In the genomic region with DNA sequence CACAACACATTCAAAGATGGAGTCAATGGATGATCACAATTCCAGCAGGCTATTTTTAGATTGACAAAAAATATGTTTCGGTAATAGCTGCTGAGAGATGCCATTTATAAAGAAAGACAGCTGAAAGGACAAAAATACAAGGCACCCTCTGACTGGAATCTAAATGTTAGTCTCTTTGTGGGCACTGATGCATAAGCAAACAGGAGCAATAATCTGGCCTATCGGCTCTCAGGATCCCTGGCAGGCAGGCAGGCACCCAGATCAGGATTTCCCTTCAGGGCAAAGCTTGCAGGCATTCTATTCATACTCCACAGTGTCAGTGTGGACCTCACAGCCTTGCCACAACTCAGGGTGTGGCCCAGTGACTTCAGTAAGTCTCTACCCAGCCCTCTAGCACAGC, we compare ENCODE assay signal across 23 mouse cellular contexts. TPM values are rescaled to one million over a fixed set of nuclear protein-coding genes. Genes with fewer than 3 reads are reported as not detected.
DNase-seq lines count a peak whose midpoint lies in the region; ATAC-seq and TF ChIP-seq lines count a peak whose summit lies in the region.
"Had no signal": no experiment of that assay in that cellular context is flagged by ENCODE, and none has a peak within 500 bp of the region (broad histone marks: within the 10 kb centered on the region; RNA-seq: fewer than 3 reads in every experiment).

No protein-coding gene starts in this region.

- H3K27me3 ChIP-seq in liver, embryonic 12.5 days (replicated peaks), result no peaks in the 10 kb centered on the region
- H3K27me3 ChIP-seq in liver, postnatal 0 days (ENCODE audit: insufficient read depth, low read length), result no peaks in the 10 kb centered on the region
- H3K27me3 ChIP-seq in embryonic facial prominence, embryonic 15.5 days, result no peaks in the 10 kb centered on the region
- no peaks in the 10 kb centered on the region for H3K27me3 ChIP-seq in hindbrain, embryonic 11.5 days (ENCODE audit: control insufficient read depth, insufficient read depth, low read length)
- H3K27me3 ChIP-seq: embryonic facial prominence, embryonic 12.5 days; hindbrain, embryonic 13.5 days; limb, embryonic 12.5 days; neural tube, embryonic 15.5 days; stomach, embryonic 15.5 days had no signal

- intact Hi-C loops in gastrocnemius, adult 2 months (cut with DNase I), result no loop called here

- peaks cover 94% of the 10 kb centered on the region for H3K36me3 ChIP-seq in liver, embryonic 12.5 days
- H3K36me3 ChIP-seq in liver, postnatal 0 days (replicated peaks; ENCODE audit: insufficient read depth, low read length), result peaks cover 75% of the 10 kb centered on the region
- peaks cover 94% of the 10 kb centered on the region for H3K36me3 ChIP-seq in embryonic facial prominence, embryonic 15.5 days
- H3K36me3 ChIP-seq in hindbrain, embryonic 11.5 days (ENCODE audit: control insufficient read depth, insufficient read depth, low read length), result peaks cover 6% of the 10 kb centered on the region; the same call in 1 of the 2 replicates

- H3K4me2 ChIP-seq in liver, embryonic 12.5 days, result no peak overlapping the region
- H3K4me2 ChIP-seq in liver, postnatal 0 days (ENCODE audit: low read depth, low read length), result no peak overlapping the region
- H3K4me2 ChIP-seq in embryonic facial prominence, embryonic 15.5 days (replicated peaks), result no peak overlapping the region
- no peak overlapping the region for H3K4me2 ChIP-seq in hindbrain, embryonic 11.5 days (replicated peaks; ENCODE audit: low read depth, low read length)
- H3K4me2 ChIP-seq: embryonic facial prominence, embryonic 12.5 days; hindbrain, embryonic 13.5 days; limb, embryonic 12.5 days; liver, embryonic 11.5 days; midbrain, embryonic 11.5 days; neural tube, embryonic 15.5 days; stomach, embryonic 15.5 days had no signal

- TF ChIP-seq EP300 in liver, postnatal 0 days (IDR thresholded peaks at IDR 0.05; ENCODE audit: low read depth), result no peak

- peak overlapping the region; percentile 48 for H3K27ac ChIP-seq in gastrocnemius, adult 2 months
- H3K27ac ChIP-seq in liver, embryonic 12.5 days, result no peak overlapping the region
- H3K27ac ChIP-seq in liver, postnatal 0 days (ENCODE audit: low read depth), result no peak overlapping the region
- H3K27ac ChIP-seq in embryonic facial prominence, embryonic 15.5 days (replicated peaks), result 0 out of 2 replicates have a peak overlapping the region, but pooled peaks have one; percentile 17
- H3K27ac ChIP-seq in hindbrain, embryonic 11.5 days (ENCODE audit: low read depth, low read length), result no peak overlapping the region
- H3K27ac ChIP-seq: embryonic facial prominence, embryonic 12.5 days; hindbrain, embryonic 13.5 days; limb, embryonic 12.5 days; neural tube, embryonic 15.5 days; stomach, embryonic 15.5 days had no signal

- no peak overlapping the region for H3K4me3 ChIP-seq in gastrocnemius, adult 2 months
- no peak overlapping the region for H3K4me3 ChIP-seq in liver, embryonic 12.5 days
- no peak overlapping the region for H3K4me3 ChIP-seq in liver, postnatal 0 days (ENCODE audit: low read depth, low read length)
- no peak overlapping the region for H3K4me3 ChIP-seq in embryonic facial prominence, embryonic 15.5 days (replicated peaks)
- no peak overlapping the region for H3K4me3 ChIP-seq in hindbrain, embryonic 11.5 days (ENCODE audit: low read depth, low read length)
- H3K4me3 ChIP-seq: embryonic facial prominence, embryonic 12.5 days; hindbrain, embryonic 13.5 days; limb, embryonic 12.5 days; neural tube, embryonic 15.5 days; stomach, embryonic 15.5 days had no signal

- H3K9me3 ChIP-seq in liver, embryonic 12.5 days (replicated peaks), result no peaks in the 10 kb centered on the region
- H3K9me3 ChIP-seq in liver, postnatal 0 days (ENCODE audit: low read length), result no peaks in the 10 kb centered on the region
- H3K9me3 ChIP-seq in embryonic facial prominence, embryonic 15.5 days (replicated peaks), result no peaks in the 10 kb centered on the region
- H3K9me3 ChIP-seq in hindbrain, embryonic 11.5 days (ENCODE audit: control insufficient read depth, low read length), result no peaks in the 10 kb centered on the region
- H3K9me3 ChIP-seq: embryonic facial prominence, embryonic 12.5 days; hindbrain, embryonic 13.5 days; limb, embryonic 12.5 days; neural tube, embryonic 15.5 days; stomach, embryonic 15.5 days had no signal

- peak; percentile 45; the same call in 1 of the 2 replicates for ATAC-seq in liver, embryonic 12.5 days
- ATAC-seq in liver, postnatal 0 days, result no peak
- ATAC-seq in embryonic facial prominence, embryonic 15.5 days (ENCODE audit: insufficient number of reproducible peaks, low FRiP score, low TSS enrichment, low read depth), result no peak
- no peak for ATAC-seq in hindbrain, embryonic 11.5 days (ENCODE audit: low FRiP score)
- ATAC-seq: intestine, embryonic 16.5 days had no signal

- no peak overlapping the region for H3K9ac ChIP-seq in liver, embryonic 12.5 days
- no peak overlapping the region for H3K9ac ChIP-seq in liver, postnatal 0 days (replicated peaks)
- H3K9ac ChIP-seq in embryonic facial prominence, embryonic 15.5 days, result no peak overlapping the region
- no peak overlapping the region for H3K9ac ChIP-seq in hindbrain, embryonic 11.5 days (ENCODE audit: low read depth, low read length)
- H3K9ac ChIP-seq: embryonic facial prominence, embryonic 12.5 days; hindbrain, embryonic 13.5 days; limb, embryonic 12.5 days; neural tube, embryonic 15.5 days; stomach, embryonic 15.5 days had no signal

- WGBS in liver, embryonic 12.5 days (ENCODE audit: insufficient replicate concordance), result 83% methylated on average over 2 of the region's 2 CpGs
- 83% methylated on average over 2 of the region's 2 CpGs for WGBS in liver, postnatal 0 days (ENCODE audit: insufficient replicate concordance)
- WGBS in embryonic facial prominence, embryonic 15.5 days, result 73% methylated on average over 2 of the region's 2 CpGs
- WGBS in hindbrain, embryonic 11.5 days, result 88% methylated on average over 2 of the region's 2 CpGs

- DNase-seq in gastrocnemius, adult 2 months, result no peak
- DNase-seq in gastrocnemius, adult 8-10 months (ENCODE audit: low spot score in 2 of 2), result no peak
- DNase-seq in liver, postnatal 0 days, result no peak
- DNase-seq in retina, postnatal 1 day, result no peak
- no peak for DNase-seq in hindbrain, embryonic 11.5 days (ENCODE audit: low spot score)
- DNase-seq: adrenal gland, postnatal 14 days; cerebellum, postnatal 10 days; kidney, adult 9 months; kidney, postnatal 14 days; layer of hippocampus, postnatal 36 days; lung, adult 2 months; lung, postnatal 14 days; thymus, postnatal 25 days had no signal

- peaks cover 7% of the 10 kb centered on the region for H3K4me1 ChIP-seq in liver, embryonic 12.5 days
- peaks cover 4% of the 10 kb centered on the region for H3K4me1 ChIP-seq in liver, postnatal 0 days (ENCODE audit: insufficient read depth)
- peaks cover 10% of the 10 kb centered on the region for H3K4me1 ChIP-seq in embryonic facial prominence, embryonic 15.5 days
- H3K4me1 ChIP-seq in hindbrain, embryonic 11.5 days (replicated peaks; ENCODE audit: control insufficient read depth, insufficient read depth, low read length), result peaks cover 2% of the 10 kb centered on the region; the same call in 1 of the 2 replicates

- TF ChIP-seq CTCF in gastrocnemius, adult 2 months (IDR thresholded peaks at IDR 0.05), result no peak
- no peak for TF ChIP-seq CTCF in liver, postnatal 0 days (IDR thresholded peaks at IDR 0.05; ENCODE audit: low read depth)

RNA-seq across cellular contexts. Expression of gene Btbd6, which starts 5.7 kb away (rescaled TPM):
- 10 to 100 TPM; 13.3 to 20.6 TPM for total RNA-seq in gastrocnemius, adult 2 months (2021)
- total RNA-seq in gastrocnemius, adult 8-10 months (2022), result 10 to 100 TPM; 18.6 to 23.6 (median 21.7) TPM
- 9.2 and 10.1 TPM in 2 replicates for polyA plus RNA-seq in liver, embryonic 12.5 days (2016; fragmentation: Nextera tagmentation; extraction: Ambion mirVana)
- 4.1 and 4.7 TPM in 2 replicates for polyA plus RNA-seq in liver, postnatal 0 days (2015; fragmentation: Nextera tagmentation; extraction: Ambion mirVana)
- polyA plus RNA-seq in embryonic facial prominence, embryonic 15.5 days (2015; fragmentation: Nextera tagmentation; extraction: Ambion mirVana), result 28.9 and 31.5 TPM in 2 replicates
- 25.6 and 26.8 TPM in 2 replicates for polyA plus RNA-seq in hindbrain, embryonic 11.5 days (2014; fragmentation: Nextera tagmentation; extraction: Ambion mirVana)

RNA-seq across cellular contexts. Expression of gene Brf1, which starts 18.5 kb away (rescaled TPM):
- 10 to 100 TPM; 20.8 to 21.5 TPM for total RNA-seq in gastrocnemius, adult 2 months (2021)
- total RNA-seq in gastrocnemius, adult 8-10 months (2022), result 10 to 100 TPM; 13.8 to 18.9 (median 18.4) TPM
- 46.2 and 47.1 TPM in 2 replicates for polyA plus RNA-seq in liver, embryonic 12.5 days (2016; fragmentation: Nextera tagmentation; extraction: Ambion mirVana)
- polyA plus RNA-seq in liver, postnatal 0 days (2015; fragmentation: Nextera tagmentation; extraction: Ambion mirVana), result 17.0 and 18.4 TPM in 2 replicates
- polyA plus RNA-seq in embryonic facial prominence, embryonic 15.5 days (2015; fragmentation: Nextera tagmentation; extraction: Ambion mirVana), result 62.4 and 70.9 TPM in 2 replicates
- polyA plus RNA-seq in hindbrain, embryonic 11.5 days (2014; fragmentation: Nextera tagmentation; extraction: Ambion mirVana), result 53.6 and 57.8 TPM in 2 replicates

RNA-seq across cellular contexts. Expression of gene Pacs2, which starts 32.3 kb away (rescaled TPM):
- 10 to 100 TPM; 35.9 to 41.0 TPM for total RNA-seq in gastrocnemius, adult 2 months (2021)
- total RNA-seq in gastrocnemius, adult 8-10 months (2022), result 10 to 100 TPM; 32.6 to 36.9 (median 36.3) TPM
- polyA plus RNA-seq in liver, embryonic 12.5 days (2016; fragmentation: Nextera tagmentation; extraction: Ambion mirVana), result 8.3 and 9.6 TPM in 2 replicates
- polyA plus RNA-seq in liver, postnatal 0 days (2015; fragmentation: Nextera tagmentation; extraction: Ambion mirVana), result 3.9 and 4.0 TPM in 2 replicates
- polyA plus RNA-seq in embryonic facial prominence, embryonic 15.5 days (2015; fragmentation: Nextera tagmentation; extraction: Ambion mirVana), result 17.4 and 19.9 TPM in 2 replicates
- 17.2 and 21.2 TPM in 2 replicates for polyA plus RNA-seq in hindbrain, embryonic 11.5 days (2014; fragmentation: Nextera tagmentation; extraction: Ambion mirVana)

RNA-seq across cellular contexts. Expression of gene Nudt14, which starts 40.1 kb away (rescaled TPM):
- 1 to 10 TPM; 5.4 to 7.9 TPM for total RNA-seq in gastrocnemius, adult 2 months (2021)
- total RNA-seq in gastrocnemius, adult 8-10 months (2022), result 1 to 10 TPM; 5.2 to 8.8 (median 7.5) TPM
- polyA plus RNA-seq in liver, embryonic 12.5 days (2016; fragmentation: Nextera tagmentation; extraction: Ambion mirVana), result 21.4 and 21.7 TPM in 2 replicates
- 30.0 and 30.6 TPM in 2 replicates for polyA plus RNA-seq in liver, postnatal 0 days (2015; fragmentation: Nextera tagmentation; extraction: Ambion mirVana)
- polyA plus RNA-seq in embryonic facial prominence, embryonic 15.5 days (2015; fragmentation: Nextera tagmentation; extraction: Ambion mirVana), result 93.4 and 94.7 TPM in 2 replicates
- polyA plus RNA-seq in hindbrain, embryonic 11.5 days (2014; fragmentation: Nextera tagmentation; extraction: Ambion mirVana), result 57.3 and 69.9 TPM in 2 replicates

RNA-seq across cellular contexts. Expression of gene Jag2, which starts 52.5 kb away (rescaled TPM):
- 10 to 100 TPM; 20.3 to 30.2 TPM for total RNA-seq in gastrocnemius, adult 2 months (2021)
- 10 to 100 TPM; 22.3 to 31.0 (median 26.7) TPM for total RNA-seq in gastrocnemius, adult 8-10 months (2022)
- polyA plus RNA-seq in liver, embryonic 12.5 days (2016; fragmentation: Nextera tagmentation; extraction: Ambion mirVana), result 0.57 and 0.64 TPM in 2 replicates
- 0.14 and 0.22 TPM in 2 replicates for polyA plus RNA-seq in liver, postnatal 0 days (2015; fragmentation: Nextera tagmentation; extraction: Ambion mirVana)
- 13.0 and 14.3 TPM in 2 replicates for polyA plus RNA-seq in embryonic facial prominence, embryonic 15.5 days (2015; fragmentation: Nextera tagmentation; extraction: Ambion mirVana)
- 4.2 and 4.7 TPM in 2 replicates for polyA plus RNA-seq in hindbrain, embryonic 11.5 days (2014; fragmentation: Nextera tagmentation; extraction: Ambion mirVana)

Comparison
In these comparisons a context has a peak if more than half of its experiments do, and no peak if none do; other contexts are left out.
1. H3K27ac ChIP-seq: peak in gastrocnemius, adult 2 months (single experiment) and embryonic facial prominence, embryonic 15.5 days (single experiment); none in liver, embryonic 12.5 days (single experiment), liver, postnatal 0 days (single experiment) and hindbrain, embryonic 11.5 days (single experiment).